Mouse (Mus musculus): ENCODE measurements around the gene Igfals. TPM values are rescaled to one million over a fixed set of nuclear protein-coding genes. Genes with fewer than 3 reads are reported as not detected.

Igfals gene
- polyA plus RNA-seq (2015; fragmentation: Illumina TruSeq; extraction: RNeasy Lipid Tissue Mini Kit (QIAGEN cat#74804); ENCODE audit: insufficient read depth, low read depth, low replicate concordance): 3.4 TPM

GRCm38 (mm10) chr17:24865776-24866175 is at the start of gene Igfals:
Igfals (plus strand) TSS chr17:24865997.

GRCm38 (mm10) chr17:24839842-24840241 is 26.0 kb upstream of the Igfals start, which contains the start of gene Hagh:
Hagh (plus strand) TSS chr17:24840143.

GRCm38 (mm10) chr17:24850065-24850772 is 15.6 kb upstream of the Igfals start, which contains the start of gene Fahd1:
Fahd1 (minus strand) TSS chr17:24850364.

GRCm38 (mm10) chr17:24886134-24886931 is 20.5 kb downstream of the Igfals start, which contains the start of the genes Nubp2 and Spsb3:
Nubp2 (minus strand) TSS chr17:24886349.
Spsb3 (plus strand) TSS chr17:24886643.

GRCm38 (mm10) chr17:24894995-24895547 is 29.3 kb downstream of the Igfals start, which contains the start of the genes Eme2 and Mrps34:
Eme2 (minus strand) TSS chr17:24895087.
Mrps34 (plus strand) TSS chr17:24895116.

GRCm38 (mm10) chr17:24896241-24896992 is 30.6 kb downstream of the Igfals start, which contains the start of gene Nme3:
Nme3 (plus strand) TSS chr17:24896500.

Other genes with a start within 250 kb of the Igfals start
- gene Tsc2, start 233.4 kb upstream of the Igfals start, polyA plus RNA-seq (2015; fragmentation: Illumina TruSeq; extraction: RNeasy Lipid Tissue Mini Kit (QIAGEN cat#74804); ENCODE audit: insufficient read depth, low read depth, low replicate concordance): 50.0 TPM
- 3.5 TPM for gene Nthl1, start 233.3 kb upstream of the Igfals start, polyA plus RNA-seq (2015; fragmentation: Illumina TruSeq; extraction: RNeasy Lipid Tissue Mini Kit (QIAGEN cat#74804); ENCODE audit: insufficient read depth, low read depth, low replicate concordance)
- gene Slc9a3r2, start 215.7 kb upstream of the Igfals start, polyA plus RNA-seq (2015; fragmentation: Illumina TruSeq; extraction: RNeasy Lipid Tissue Mini Kit (QIAGEN cat#74804); ENCODE audit: insufficient read depth, low read depth, low replicate concordance): 48.3 TPM
- 1.6 TPM for gene Npw, start 207.5 kb upstream of the Igfals start, polyA plus RNA-seq (2015; fragmentation: Illumina TruSeq; extraction: RNeasy Lipid Tissue Mini Kit (QIAGEN cat#74804); ENCODE audit: insufficient read depth, low read depth, low replicate concordance)
- 21.6 TPM for gene Zfp598, start 196.3 kb upstream of the Igfals start, polyA plus RNA-seq (2015; fragmentation: Illumina TruSeq; extraction: RNeasy Lipid Tissue Mini Kit (QIAGEN cat#74804); ENCODE audit: insufficient read depth, low read depth, low replicate concordance)
- 0.44 TPM for gene Syngr3, start 176.0 kb upstream of the Igfals start, polyA plus RNA-seq (2015; fragmentation: Illumina TruSeq; extraction: RNeasy Lipid Tissue Mini Kit (QIAGEN cat#74804); ENCODE audit: insufficient read depth, low read depth, low replicate concordance)
- gene Gfer, start 169.8 kb upstream of the Igfals start, polyA plus RNA-seq (2015; fragmentation: Illumina TruSeq; extraction: RNeasy Lipid Tissue Mini Kit (QIAGEN cat#74804); ENCODE audit: insufficient read depth, low read depth, low replicate concordance): 10.7 TPM
- gene Noxo1, start 169.8 kb upstream of the Igfals start, polyA plus RNA-seq (2015; fragmentation: Illumina TruSeq; extraction: RNeasy Lipid Tissue Mini Kit (QIAGEN cat#74804); ENCODE audit: insufficient read depth, low read depth, low replicate concordance): 1.6 TPM
- gene Tbl3, start 158.3 kb upstream of the Igfals start, polyA plus RNA-seq (2015; fragmentation: Illumina TruSeq; extraction: RNeasy Lipid Tissue Mini Kit (QIAGEN cat#74804); ENCODE audit: insufficient read depth, low read depth, low replicate concordance): 6.0 TPM
- gene Rnf151, start 147.9 kb upstream of the Igfals start, polyA plus RNA-seq (2015; fragmentation: Illumina TruSeq; extraction: RNeasy Lipid Tissue Mini Kit (QIAGEN cat#74804); ENCODE audit: insufficient read depth, low read depth, low replicate concordance): not detected
- gene Rps2, start 147.9 kb upstream of the Igfals start, polyA plus RNA-seq (2015; fragmentation: Illumina TruSeq; extraction: RNeasy Lipid Tissue Mini Kit (QIAGEN cat#74804); ENCODE audit: insufficient read depth, low read depth, low replicate concordance): 538 TPM
- gene Ndufb10, start 141.5 kb upstream of the Igfals start, polyA plus RNA-seq (2015; fragmentation: Illumina TruSeq; extraction: RNeasy Lipid Tissue Mini Kit (QIAGEN cat#74804); ENCODE audit: insufficient read depth, low read depth, low replicate concordance): 66.2 TPM
- not detected for gene Rpl3l, start 138.2 kb upstream of the Igfals start, polyA plus RNA-seq (2015; fragmentation: Illumina TruSeq; extraction: RNeasy Lipid Tissue Mini Kit (QIAGEN cat#74804); ENCODE audit: insufficient read depth, low read depth, low replicate concordance)
- gene Msrb1, start 129.4 kb upstream of the Igfals start, polyA plus RNA-seq (2015; fragmentation: Illumina TruSeq; extraction: RNeasy Lipid Tissue Mini Kit (QIAGEN cat#74804); ENCODE audit: insufficient read depth, low read depth, low replicate concordance): 68.8 TPM
- 1.0 TPM for gene Hs3st6, start 113.0 kb upstream of the Igfals start, polyA plus RNA-seq (2015; fragmentation: Illumina TruSeq; extraction: RNeasy Lipid Tissue Mini Kit (QIAGEN cat#74804); ENCODE audit: insufficient read depth, low read depth, low replicate concordance)
- not detected for gene Meiob, start 61.7 kb upstream of the Igfals start, polyA plus RNA-seq (2015; fragmentation: Illumina TruSeq; extraction: RNeasy Lipid Tissue Mini Kit (QIAGEN cat#74804); ENCODE audit: insufficient read depth, low read depth, low replicate concordance)
- gene Hagh, start 25.9 kb upstream of the Igfals start, polyA plus RNA-seq (2015; fragmentation: Illumina TruSeq; extraction: RNeasy Lipid Tissue Mini Kit (QIAGEN cat#74804); ENCODE audit: insufficient read depth, low read depth, low replicate concordance): 23.1 TPM
- gene Fahd1, start 15.6 kb upstream of the Igfals start, polyA plus RNA-seq (2015; fragmentation: Illumina TruSeq; extraction: RNeasy Lipid Tissue Mini Kit (QIAGEN cat#74804); ENCODE audit: insufficient read depth, low read depth, low replicate concordance): 3.8 TPM
- gene Nubp2, start 20.4 kb downstream of the Igfals start, polyA plus RNA-seq (2015; fragmentation: Illumina TruSeq; extraction: RNeasy Lipid Tissue Mini Kit (QIAGEN cat#74804); ENCODE audit: insufficient read depth, low read depth, low replicate concordance): 8.6 TPM
- 7.3 TPM for gene Spsb3, start 20.6 kb downstream of the Igfals start, polyA plus RNA-seq (2015; fragmentation: Illumina TruSeq; extraction: RNeasy Lipid Tissue Mini Kit (QIAGEN cat#74804); ENCODE audit: insufficient read depth, low read depth, low replicate concordance)
- gene Eme2, start 29.1 kb downstream of the Igfals start, polyA plus RNA-seq (2015; fragmentation: Illumina TruSeq; extraction: RNeasy Lipid Tissue Mini Kit (QIAGEN cat#74804); ENCODE audit: insufficient read depth, low read depth, low replicate concordance): 8.7 TPM
- gene Mrps34, start 29.1 kb downstream of the Igfals start, polyA plus RNA-seq (2015; fragmentation: Illumina TruSeq; extraction: RNeasy Lipid Tissue Mini Kit (QIAGEN cat#74804); ENCODE audit: insufficient read depth, low read depth, low replicate concordance): 13.1 TPM
- 3.3 TPM for gene Nme3, start 30.5 kb downstream of the Igfals start, polyA plus RNA-seq (2015; fragmentation: Illumina TruSeq; extraction: RNeasy Lipid Tissue Mini Kit (QIAGEN cat#74804); ENCODE audit: insufficient read depth, low read depth, low replicate concordance)
- 42.5 TPM for gene Mapk8ip3, start 71.0 kb downstream of the Igfals start, polyA plus RNA-seq (2015; fragmentation: Illumina TruSeq; extraction: RNeasy Lipid Tissue Mini Kit (QIAGEN cat#74804); ENCODE audit: insufficient read depth, low read depth, low replicate concordance)
- gene Jpt2, start 94.7 kb downstream of the Igfals start, polyA plus RNA-seq (2015; fragmentation: Illumina TruSeq; extraction: RNeasy Lipid Tissue Mini Kit (QIAGEN cat#74804); ENCODE audit: insufficient read depth, low read depth, low replicate concordance): 9.4 TPM
- gene Cramp1l, start 149.8 kb downstream of the Igfals start, polyA plus RNA-seq (2015; fragmentation: Illumina TruSeq; extraction: RNeasy Lipid Tissue Mini Kit (QIAGEN cat#74804); ENCODE audit: insufficient read depth, low read depth, low replicate concordance): 3.4 TPM
- 2.6 TPM for gene Ift140, start 150.1 kb downstream of the Igfals start, polyA plus RNA-seq (2015; fragmentation: Illumina TruSeq; extraction: RNeasy Lipid Tissue Mini Kit (QIAGEN cat#74804); ENCODE audit: insufficient read depth, low read depth, low replicate concordance)
- gene Tmem204, start 217.6 kb downstream of the Igfals start, polyA plus RNA-seq (2015; fragmentation: Illumina TruSeq; extraction: RNeasy Lipid Tissue Mini Kit (QIAGEN cat#74804); ENCODE audit: insufficient read depth, low read depth, low replicate concordance): 28.7 TPM
- gene Telo2, start 250.0 kb downstream of the Igfals start, polyA plus RNA-seq (2015; fragmentation: Illumina TruSeq; extraction: RNeasy Lipid Tissue Mini Kit (QIAGEN cat#74804); ENCODE audit: insufficient read depth, low read depth, low replicate concordance): 14.3 TPM